Mouse (Mus musculus): Measurements from ENCODE around the gene Lzts2. TPM values are rescaled to one million over a fixed set of nuclear protein-coding genes. Genes with fewer than 3 reads are reported as not detected.

The Lzts2 gene
- polyA plus RNA-seq, 1 experiment from 2014 or later: 44.1 TPM

DNA sequence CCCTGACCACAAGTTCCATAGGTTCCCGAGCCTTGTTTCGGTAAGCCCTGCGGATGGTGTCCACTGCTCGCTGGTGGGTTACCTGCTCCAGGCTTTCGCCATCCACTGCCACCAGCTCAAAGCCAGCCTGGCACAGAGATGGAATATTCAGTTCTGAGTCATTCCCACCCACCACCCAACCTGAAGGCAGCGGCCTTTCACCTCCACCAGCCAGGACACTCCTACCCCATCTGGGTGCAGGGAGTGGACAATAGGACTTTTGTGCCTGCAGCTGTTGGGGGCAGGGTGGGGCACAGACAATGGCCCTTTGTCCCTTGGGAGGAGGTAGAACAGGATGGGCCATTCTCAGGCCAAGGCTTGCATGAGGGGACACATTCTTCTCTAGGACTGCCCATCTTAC is 13.6 kb downstream of the Lzts2 start:
- 84% methylated on average over 6 of the region's 6 CpGs for WGBS
- H3K9ac ChIP-seq (ENCODE audit: low read length): no peak overlapping the region
- no peak overlapping the region for H3K4me3 ChIP-seq (ENCODE audit: low read depth, low read length)
- no peak overlapping the region for H3K27ac ChIP-seq (ENCODE audit: low read depth, low read length)
- no peak for ATAC-seq (ENCODE audit: low FRiP score)
- no peak overlapping the region for H3K4me2 ChIP-seq
- H3K27me3 ChIP-seq (ENCODE audit: control insufficient read depth, insufficient read depth, low read length): no peaks in the 10 kb centered on the region
- no peak for DNase-seq (ENCODE audit: low spot score, missing footprints)
- peaks cover 30% of the 10 kb centered on the region for H3K36me3 ChIP-seq (ENCODE audit: control insufficient read depth, insufficient read depth, low read length)
- 0 out of 2 replicates have a peak, but pooled peaks cover 2% of the 10 kb centered on the region for H3K4me1 ChIP-seq (ENCODE audit: control insufficient read depth, insufficient read depth, low read length)
- no peaks in the 10 kb centered on the region for H3K9me3 ChIP-seq (ENCODE audit: control insufficient read depth, low read length)

DNA sequence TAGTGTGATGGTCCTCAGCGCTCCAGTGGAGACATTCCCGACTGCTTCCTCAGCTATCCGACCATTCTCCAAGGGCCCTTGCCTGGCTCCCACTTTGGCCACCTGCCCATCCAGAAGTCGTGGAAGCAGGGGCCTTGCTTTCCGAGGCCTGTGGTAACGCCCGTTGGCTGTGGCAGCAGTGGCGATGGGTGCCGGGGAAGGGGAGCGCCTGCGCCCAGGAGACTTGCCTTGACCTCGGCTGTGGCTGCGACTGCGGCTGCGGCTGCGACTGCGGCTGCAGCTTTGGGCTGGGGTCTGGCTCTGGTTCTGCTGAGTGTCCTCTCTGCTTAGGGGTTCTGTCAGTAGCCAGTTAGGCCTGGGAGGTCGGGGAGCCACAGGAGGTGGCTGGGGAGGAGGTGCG is 14.5 kb downstream of the Lzts2 start:
- H3K9me3 ChIP-seq (ENCODE audit: control insufficient read depth, low read length): no peaks in the 10 kb centered on the region
- peaks cover 27% of the 10 kb centered on the region for H3K36me3 ChIP-seq (ENCODE audit: control insufficient read depth, insufficient read depth, low read length)
- no peak overlapping the region for H3K4me2 ChIP-seq
- ATAC-seq (ENCODE audit: low FRiP score): no peak
- no peak overlapping the region for H3K27ac ChIP-seq (ENCODE audit: low read depth, low read length)
- 0 out of 2 replicates have a peak, but pooled peaks cover 2% of the 10 kb centered on the region for H3K4me1 ChIP-seq (ENCODE audit: control insufficient read depth, insufficient read depth, low read length)
- DNase-seq (ENCODE audit: low spot score, missing footprints): no peak
- no peaks in the 10 kb centered on the region for H3K27me3 ChIP-seq (ENCODE audit: control insufficient read depth, insufficient read depth, low read length)
- no peak overlapping the region for H3K9ac ChIP-seq (ENCODE audit: low read length)
- 60% methylated on average over 19 of the region's 19 CpGs for WGBS
- no peak overlapping the region for H3K4me3 ChIP-seq (ENCODE audit: low read depth, low read length)

DNA sequence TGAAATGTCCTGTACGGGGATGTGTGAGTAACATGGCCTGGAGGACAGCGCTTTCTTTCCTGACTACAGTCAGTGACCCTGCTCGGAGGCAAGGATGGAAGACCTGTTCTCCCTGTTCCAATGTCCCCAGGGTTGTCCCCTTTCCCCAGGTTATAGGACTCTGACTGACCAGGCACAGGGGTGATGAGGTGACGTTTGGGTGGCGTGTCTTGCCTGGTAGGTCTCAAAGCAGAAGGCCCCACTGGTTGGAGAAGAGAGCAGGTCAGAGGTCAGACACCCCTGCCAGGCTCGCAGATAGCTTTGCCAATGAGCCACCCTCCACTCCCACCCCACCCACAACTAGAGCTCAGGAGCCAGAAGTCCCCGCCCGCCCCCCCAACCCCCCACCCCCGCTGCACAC is 15.4 kb downstream of the Lzts2 start:
- Histone ChIP-seq H3K4me1 (ENCODE audit: control insufficient read depth, insufficient read depth, low read length) (0 out of 2 replicates have a peak, but pooled peaks cover 2% of the 10 kb centered on the region), H3K27ac (ENCODE audit: low read depth, low read length) (no peak overlapping the region), H3K9ac (ENCODE audit: low read length) (no peak overlapping the region), H3K4me2 (no peak overlapping the region), H3K9me3 (ENCODE audit: control insufficient read depth, low read length) (no peaks in the 10 kb centered on the region), H3K4me3 (ENCODE audit: low read depth, low read length) (no peak overlapping the region), H3K27me3 (ENCODE audit: control insufficient read depth, insufficient read depth, low read length) (no peaks in the 10 kb centered on the region), H3K36me3 (ENCODE audit: control insufficient read depth, insufficient read depth, low read length) (peaks cover 22% of the 10 kb centered on the region)
- no peak for DNase-seq (ENCODE audit: low spot score, missing footprints)
- WGBS: 50% methylated on average over 8 of the region's 9 CpGs
- ATAC-seq (ENCODE audit: low FRiP score): no peak

DNA sequence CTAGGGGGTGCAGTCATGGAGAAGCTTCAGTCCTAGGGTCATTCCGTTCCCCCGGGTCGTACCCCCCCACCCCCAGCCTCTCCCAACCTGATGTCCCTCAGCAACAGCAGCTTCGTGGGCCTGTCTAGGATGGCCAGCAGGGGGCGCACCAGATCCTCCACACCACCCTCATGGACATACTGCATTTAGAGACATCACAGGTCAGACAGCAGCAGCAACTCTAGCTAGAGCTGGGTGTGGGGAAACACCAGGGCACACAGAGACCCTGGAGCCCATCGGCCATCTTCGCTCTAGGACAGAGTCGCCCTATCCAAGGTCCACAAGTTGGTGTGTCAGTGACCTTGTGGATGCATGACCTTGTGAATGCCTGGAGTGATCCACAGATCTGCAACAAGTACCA is 15.9 kb downstream of the Lzts2 start:
- Histone ChIP-seq H3K4me1 (ENCODE audit: control insufficient read depth, insufficient read depth, low read length) (0 out of 2 replicates have a peak, but pooled peaks cover 2% of the 10 kb centered on the region), H3K4me3 (ENCODE audit: low read depth, low read length) (no peak overlapping the region), H3K27me3 (ENCODE audit: control insufficient read depth, insufficient read depth, low read length) (no peaks in the 10 kb centered on the region), H3K9me3 (ENCODE audit: control insufficient read depth, low read length) (no peaks in the 10 kb centered on the region), H3K9ac (ENCODE audit: low read length) (no peak overlapping the region), H3K27ac (ENCODE audit: low read depth, low read length) (no peak overlapping the region), H3K4me2 (no peak overlapping the region), H3K36me3 (ENCODE audit: control insufficient read depth, insufficient read depth, low read length) (peaks cover 18% of the 10 kb centered on the region)
- ATAC-seq (ENCODE audit: low FRiP score): peak; percentile 38; the same call in 1 of the 2 replicates
- WGBS: 35% methylated on average over 8 of the region's 8 CpGs
- DNase-seq (ENCODE audit: low spot score, missing footprints): peak; percentile 96

DNA sequence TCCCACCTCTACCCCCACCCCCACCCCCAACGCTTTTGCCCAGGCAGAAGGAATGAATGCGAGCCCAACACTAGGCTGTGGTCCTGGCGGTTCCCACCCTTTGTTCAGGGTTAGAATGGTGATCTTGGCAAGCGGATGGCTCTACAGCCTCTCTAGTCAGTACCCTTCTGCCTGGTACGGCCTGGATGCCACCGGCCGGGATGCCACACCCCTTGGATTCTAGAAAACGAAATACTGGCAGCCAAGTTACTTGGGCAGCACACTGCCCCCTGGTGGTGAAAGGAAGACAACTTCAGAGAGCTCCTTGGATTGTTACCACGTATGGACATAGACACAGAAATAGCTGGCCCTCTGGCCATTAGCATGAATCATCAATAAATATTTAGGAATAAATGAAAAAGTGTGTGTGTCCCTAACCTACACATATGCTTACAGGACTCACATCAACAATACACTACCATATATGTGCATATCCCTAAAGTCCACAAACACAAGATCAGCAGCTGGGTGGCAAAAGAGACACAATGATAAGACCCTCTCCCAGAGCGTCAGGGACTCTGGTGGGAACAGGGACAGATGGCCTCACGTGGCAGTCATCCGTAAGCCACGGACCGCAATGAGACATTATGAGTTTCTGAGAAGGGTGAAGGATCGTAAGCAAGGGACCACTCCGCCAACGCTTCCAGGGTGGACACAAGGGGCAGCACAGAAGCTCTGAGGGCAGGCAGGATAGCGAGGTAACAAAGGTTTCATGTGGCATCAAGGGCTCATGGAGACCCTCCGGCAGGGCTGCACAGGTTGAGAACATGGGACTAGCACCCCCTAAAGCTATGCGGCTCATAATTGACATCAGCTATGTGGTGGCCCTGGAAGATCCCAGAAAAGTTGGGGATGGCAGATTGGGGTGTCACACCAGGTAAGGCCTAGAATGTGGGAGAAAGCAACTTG is 16.8 kb downstream of the Lzts2 start:
- ATAC-seq (ENCODE audit: low FRiP score) (0 out of 2 replicates have a peak, but pooled peaks have one; percentile 11), DNase-seq (ENCODE audit: low spot score, missing footprints) (peak; percentile 93)
- H3K36me3 ChIP-seq (ENCODE audit: control insufficient read depth, insufficient read depth, low read length): peaks cover 11% of the 10 kb centered on the region
- 0 out of 2 replicates have a peak, but pooled peaks cover 2% of the 10 kb centered on the region for H3K4me1 ChIP-seq (ENCODE audit: control insufficient read depth, insufficient read depth, low read length)
- H3K4me3 ChIP-seq (ENCODE audit: low read depth, low read length): no peak overlapping the region
- H3K9me3 ChIP-seq (ENCODE audit: control insufficient read depth, low read length): no peaks in the 10 kb centered on the region
- no peaks in the 10 kb centered on the region for H3K27me3 ChIP-seq (ENCODE audit: control insufficient read depth, insufficient read depth, low read length)
- 43% methylated on average over 20 of the region's 20 CpGs for WGBS
- H3K9ac ChIP-seq (ENCODE audit: low read length): no peak overlapping the region
- H3K4me2 ChIP-seq: no peak overlapping the region; the same call in 1 of the 2 replicates
- H3K27ac ChIP-seq (ENCODE audit: low read depth, low read length): no peak overlapping the region

DNA sequence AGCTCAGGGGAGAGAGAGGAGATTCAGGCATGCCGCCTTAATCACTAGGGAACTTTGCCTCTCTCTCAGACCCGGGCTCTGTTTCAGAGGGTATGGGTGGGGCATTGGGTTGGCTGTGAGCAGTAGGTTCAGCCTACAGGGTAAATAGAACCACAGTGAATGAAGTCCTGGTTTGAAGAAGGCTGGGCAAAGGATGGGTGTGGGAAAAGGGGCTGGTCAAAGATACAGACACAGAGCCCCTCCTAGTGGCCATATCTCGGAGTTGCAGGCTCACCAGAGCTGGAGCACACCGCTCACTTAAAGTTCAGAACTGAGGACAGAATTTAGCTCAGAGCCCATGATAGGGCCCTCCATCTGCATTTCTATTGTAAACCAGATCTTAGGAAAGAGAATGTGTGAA is 17.6 kb downstream of the Lzts2 start:
- 11% methylated on average over 4 of the region's 4 CpGs for WGBS
- peak; percentile 54 for ATAC-seq (ENCODE audit: low FRiP score)
- H3K4me2 ChIP-seq: no peak overlapping the region
- H3K9ac ChIP-seq (ENCODE audit: low read length): no peak overlapping the region
- H3K27me3 ChIP-seq (ENCODE audit: control insufficient read depth, insufficient read depth, low read length): no peaks in the 10 kb centered on the region
- no peak overlapping the region for H3K27ac ChIP-seq (ENCODE audit: low read depth, low read length)
- no peaks in the 10 kb centered on the region for H3K9me3 ChIP-seq (ENCODE audit: control insufficient read depth, low read length)
- DNase-seq (ENCODE audit: low spot score, missing footprints): peak; percentile 97
- H3K4me3 ChIP-seq (ENCODE audit: low read depth, low read length): no peak overlapping the region
- H3K4me1 ChIP-seq (ENCODE audit: control insufficient read depth, insufficient read depth, low read length): 0 out of 2 replicates have a peak, but pooled peaks cover 2% of the 10 kb centered on the region
- peaks cover 3% of the 10 kb centered on the region; the same call in 1 of the 2 replicates for H3K36me3 ChIP-seq (ENCODE audit: control insufficient read depth, insufficient read depth, low read length)

DNA sequence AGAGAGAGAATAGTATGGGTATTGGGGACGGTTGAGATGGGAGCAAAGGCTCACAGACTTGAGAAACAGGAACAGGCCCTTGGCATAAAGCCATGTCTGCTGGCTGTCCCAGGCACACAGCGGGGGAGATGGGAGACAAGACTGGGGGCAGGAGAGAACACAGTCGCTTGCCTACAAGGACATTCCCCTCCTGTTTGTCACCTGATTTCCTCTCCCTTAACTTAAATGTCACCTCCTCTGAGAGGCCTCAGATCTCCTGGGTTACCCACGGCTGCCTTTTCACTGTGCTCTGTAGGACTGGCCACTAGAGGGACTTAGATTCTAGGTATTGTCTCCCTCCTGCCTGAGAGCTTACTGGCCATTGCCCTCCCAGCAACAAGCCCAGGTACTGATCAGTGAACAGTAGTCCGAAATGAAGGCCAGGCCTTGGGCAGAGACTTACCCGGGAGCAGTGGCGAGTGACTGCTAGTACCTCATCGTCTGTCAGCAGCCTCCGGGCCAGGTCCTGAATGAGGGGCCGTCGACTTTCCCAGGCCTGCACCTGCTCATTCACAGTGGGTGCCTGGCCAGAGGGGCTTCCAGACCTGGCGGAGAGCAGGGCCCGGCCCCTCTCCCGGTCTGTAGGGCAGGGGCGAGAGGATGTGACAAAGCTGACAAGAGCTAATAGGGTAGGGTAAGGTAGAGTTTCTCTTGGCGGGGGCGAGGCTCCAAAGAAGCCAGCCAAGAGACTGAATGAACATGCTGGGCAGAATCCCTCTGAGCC is 18.5 kb downstream of the Lzts2 start:
- Histone ChIP-seq H3K27me3 (ENCODE audit: control insufficient read depth, insufficient read depth, low read length) (no peaks in the 10 kb centered on the region), H3K27ac (ENCODE audit: low read depth, low read length) (no peak overlapping the region), H3K36me3 (ENCODE audit: control insufficient read depth, insufficient read depth, low read length) (no peaks in the 10 kb centered on the region), H3K4me2 (no peak overlapping the region), H3K4me3 (ENCODE audit: low read depth, low read length) (no peak overlapping the region), H3K4me1 (ENCODE audit: control insufficient read depth, insufficient read depth, low read length) (0 out of 2 replicates have a peak, but pooled peaks cover 2% of the 10 kb centered on the region), H3K9me3 (ENCODE audit: control insufficient read depth, low read length) (no peaks in the 10 kb centered on the region), H3K9ac (ENCODE audit: low read length) (no peak overlapping the region)
- DNase-seq (ENCODE audit: low spot score, missing footprints): no peak
- WGBS: 52% methylated on average over 17 of the region's 17 CpGs
- no peak for ATAC-seq (ENCODE audit: low FRiP score)

DNA sequence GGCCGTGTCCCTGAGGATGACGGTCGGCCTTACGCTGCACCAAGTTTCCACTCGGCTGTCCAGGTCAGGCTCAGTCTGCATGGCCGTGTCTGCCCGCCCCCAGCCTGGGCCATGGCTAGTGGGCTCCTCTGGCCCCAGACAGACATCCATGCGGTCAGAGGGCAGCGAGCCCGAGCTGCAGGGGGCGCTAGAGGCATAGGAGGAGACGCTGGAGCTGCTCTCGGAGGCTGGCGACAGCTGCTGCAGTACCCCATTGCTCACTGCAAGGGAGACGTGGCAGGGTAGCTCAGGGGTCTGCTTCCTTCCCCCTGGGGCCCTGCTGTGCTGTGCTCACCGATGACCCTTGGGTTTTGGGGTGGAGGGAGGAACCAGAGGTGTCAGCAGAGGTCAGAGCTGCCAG is 22.7 kb downstream of the Lzts2 start:
- 23% methylated on average over 16 of the region's 16 CpGs for whole genome bisulfite sequencing
- Histone ChIP-seq H3K27ac (ENCODE audit: low read depth, low read length) (no peak overlapping the region), H3K36me3 (ENCODE audit: control insufficient read depth, insufficient read depth, low read length) (no peaks in the 10 kb centered on the region), H3K4me2 (no peak overlapping the region), H3K9ac (ENCODE audit: low read length) (no peak overlapping the region), H3K4me3 (ENCODE audit: low read depth, low read length) (no peak overlapping the region), H3K27me3 (ENCODE audit: control insufficient read depth, insufficient read depth, low read length) (no peaks in the 10 kb centered on the region), H3K9me3 (ENCODE audit: control insufficient read depth, low read length) (no peaks in the 10 kb centered on the region), H3K4me1 (ENCODE audit: control insufficient read depth, insufficient read depth, low read length) (peaks cover 2% of the 10 kb centered on the region; the same call in 1 of the 2 replicates)
- ATAC-seq (ENCODE audit: low FRiP score) (0 out of 2 replicates have a peak, but pooled peaks have one; percentile 43), DNase-seq (ENCODE audit: low spot score, missing footprints) (peak; percentile 90)

All from midbrain, embryonic 11.5 days (tissue).